15 mouse cellular contexts compared by ENCODE assay signal in genomic region chr6:122493799-122494472, GRCm38 (mm10). TPM values are rescaled to one million over a fixed set of nuclear protein-coding genes. Genes with fewer than 3 reads are reported as not detected.
DNase-seq lines count a peak whose midpoint lies in the region; ATAC-seq and TF ChIP-seq lines count a peak whose summit lies in the region.
"Had no signal": no experiment of that assay in that cellular context is flagged by ENCODE, and none has a peak within 500 bp of the region (broad histone marks: within the 10 kb centered on the region; RNA-seq: fewer than 3 reads in every experiment).

No protein-coding gene starts in this region.

- 24% methylated on average over 6 of the region's 6 CpGs for WGBS in embryonic facial prominence, embryonic 12.5 days
- WGBS in limb, embryonic 10.5 days: 48% methylated on average over 6 of the region's 6 CpGs

- no peak for ATAC-seq in embryonic facial prominence, embryonic 12.5 days (ENCODE audit: insufficient number of reproducible peaks, insufficient read depth, low FRiP score, low TSS enrichment)
- no peak for ATAC-seq in erythroid progenitor cell, adult 5-6 weeks (replicated peaks; ENCODE audit: low FRiP score, poor library complexity, severe bottlenecking)
- ATAC-seq: inflammation-experienced regulatory T-cells, adult 6 months had no signal

- no peak overlapping the region for H3K4me2 ChIP-seq in embryonic facial prominence, embryonic 12.5 days (replicated peaks)

- H3K9me3 ChIP-seq in embryonic facial prominence, embryonic 12.5 days: no peaks in the 10 kb centered on the region
- H3K9me3 ChIP-seq in limb, embryonic 10.5 days (replicated peaks): no peaks in the 10 kb centered on the region
- H3K9me3 ChIP-seq: neural tube, embryonic 12.5 days had no signal

- no peak for TF ChIP-seq CTCF in layer of hippocampus, adult 2 months (conservative IDR thresholded peaks at IDR 0.05)

- H3K36me3 ChIP-seq in embryonic facial prominence, embryonic 12.5 days: no peaks in the 10 kb centered on the region
- H3K36me3 ChIP-seq in limb, embryonic 10.5 days: no peaks in the 10 kb centered on the region
- H3K36me3 ChIP-seq: neural tube, embryonic 12.5 days had no signal

- H3K9ac ChIP-seq in embryonic facial prominence, embryonic 12.5 days: no peak overlapping the region
- H3K9ac ChIP-seq: neural tube, embryonic 12.5 days had no signal

- no peak overlapping the region for H3K4me3 ChIP-seq in layer of hippocampus, adult 2 months
- H3K4me3 ChIP-seq in embryonic facial prominence, embryonic 12.5 days: no peak overlapping the region
- no peak overlapping the region for H3K4me3 ChIP-seq in limb, embryonic 10.5 days
- H3K4me3 ChIP-seq: neural tube, embryonic 12.5 days had no signal

- H3K27me3 ChIP-seq in embryonic facial prominence, embryonic 12.5 days: no peaks in the 10 kb centered on the region
- no peaks in the 10 kb centered on the region for H3K27me3 ChIP-seq in limb, embryonic 10.5 days (ENCODE audit: low read depth, poor library complexity, severe bottlenecking)
- H3K27me3 ChIP-seq: neural tube, embryonic 12.5 days had no signal

- peaks cover 36% of the 10 kb centered on the region for H3K4me1 ChIP-seq in embryonic facial prominence, embryonic 12.5 days
- H3K4me1 ChIP-seq in limb, embryonic 10.5 days: peaks cover 44% of the 10 kb centered on the region

- DNase-seq in layer of hippocampus, adult 2 months (ENCODE audit: low spot score in 2 of 2): no peak
- DNase-seq in layer of hippocampus, adult 11-12 months (ENCODE audit: low spot score): no peak
- DNase-seq in limb, embryonic 10.5 days (ENCODE audit: low spot score): no peak
- DNase-seq in retina, embryonic 14.5 days (ENCODE audit: low spot score): peak; percentile 80
- no peak for DNase-seq in urinary bladder, postnatal 14 days (ENCODE audit: low spot score)
- no peak for DNase-seq in heart, adult 18-20 months
- DNase-seq: cerebellum, adult 11-12 months; lung, postnatal 14 days had no signal

- 0 out of 2 replicates have a peak overlapping the region, but pooled peaks have one; percentile 85 for H3K27ac ChIP-seq in layer of hippocampus, adult 2 months
- H3K27ac ChIP-seq in embryonic facial prominence, embryonic 12.5 days: peak overlapping the region; percentile 84; the same call in 1 of the 2 replicates
- peak overlapping the region; percentile 82; the same call in 1 of the 2 replicates for H3K27ac ChIP-seq in limb, embryonic 10.5 days

RNA-seq across cellular contexts. Expression of gene Rimklb, which starts 4.6 kb away (rescaled TPM):
- total RNA-seq in layer of hippocampus, adult 2 months (2021): 10 to 100 TPM; 70.3 to 71.6 TPM
- 46.2 and 49.7 TPM in 2 replicates for polyA plus RNA-seq in embryonic facial prominence, embryonic 12.5 days (2016; fragmentation: Nextera tagmentation; extraction: Ambion mirVana)
- polyA plus RNA-seq in limb, embryonic 10.5 days (2016; fragmentation: Nextera tagmentation; extraction: Ambion mirVana): 39.4 and 49.3 TPM in 2 replicates
- under 1 TPM in 1 of 2 experiments, not detected in 1; 0.33 TPM for total RNA-seq in heart, adult 18-20 months (2021)
- not detected in 2 replicates for total RNA-seq in erythroid progenitor cell, adult 5-6 weeks (2015; ENCODE audit: low replicate concordance)
- not detected in 2 replicates for total RNA-seq in erythroid progenitor cell, adult 5-6 weeks (2017; ENCODE audit: low replicate concordance)
- total RNA-seq: CH12.LX had no signal
- polyA plus RNA-seq: small intestine, adult 2 months had no signal

RNA-seq across cellular contexts. Expression of gene Mfap5, which starts 11.7 kb away (rescaled TPM):
- not detected for total RNA-seq in layer of hippocampus, adult 2 months (2021)
- polyA plus RNA-seq in embryonic facial prominence, embryonic 12.5 days (2016; fragmentation: Nextera tagmentation; extraction: Ambion mirVana): 3.0 and 3.1 TPM in 2 replicates
- polyA plus RNA-seq in limb, embryonic 10.5 days (2016; fragmentation: Nextera tagmentation; extraction: Ambion mirVana): 0.30 and 0.51 TPM in 2 replicates
- 10 to 100 TPM; 18.1 to 19.6 TPM for total RNA-seq in heart, adult 18-20 months (2021)
- not detected in 2 replicates for total RNA-seq in erythroid progenitor cell, adult 5-6 weeks (2015; ENCODE audit: low replicate concordance)
- total RNA-seq in erythroid progenitor cell, adult 5-6 weeks (2017; ENCODE audit: low replicate concordance): not detected in 2 replicates
- polyA plus RNA-seq: inflammation-experienced regulatory T-cells, adult 6 months had no signal

RNA-seq across cellular contexts. Expression of gene Aicda, which starts 59.7 kb away (rescaled TPM):
- not detected for total RNA-seq in layer of hippocampus, adult 2 months (2021)
- polyA plus RNA-seq in embryonic facial prominence, embryonic 12.5 days (2016; fragmentation: Nextera tagmentation; extraction: Ambion mirVana): not detected in 2 replicates
- polyA plus RNA-seq in limb, embryonic 10.5 days (2016; fragmentation: Nextera tagmentation; extraction: Ambion mirVana): 0.28 TPM in 1 of 2 replicates, not detected in the other
- not detected for total RNA-seq in heart, adult 18-20 months (2021)
- total RNA-seq in erythroid progenitor cell, adult 5-6 weeks (2015; ENCODE audit: low replicate concordance): not detected in 2 replicates
- total RNA-seq in erythroid progenitor cell, adult 5-6 weeks (2017; ENCODE audit: low replicate concordance): not detected in 2 replicates
- polyA plus RNA-seq: gonadal fat pad, adult 2 months had no signal

Comparison
In these comparisons a context has a peak if more than half of its experiments do, and no peak if none do; other contexts are left out.
1. RNA of gene Rimklb, which starts 4.6 kb away (total RNA-seq): 70.3 to 71.6 TPM in layer of hippocampus, adult 2 months; 0.33 TPM in heart, adult 18-20 months and not detected in erythroid progenitor cell, adult 5-6 weeks; every median in the first group is over 10 times any median in the second.
2. RNA of gene Mfap5, which starts 11.7 kb away (total RNA-seq): 18.1 to 19.6 TPM in heart, adult 18-20 months; not detected in layer of hippocampus, adult 2 months and not detected in erythroid progenitor cell, adult 5-6 weeks; every median in the first group is over 10 times any median in the second.
3. Peak in every context shown above with its lines, with median percentiles within 50 percentile points of each other: H3K27ac ChIP-seq.